Mouse (Mus musculus): ENCODE measurements at regions not wholly inside any gene's neighbourhood (a gene's known extent, or its start where the extent isn't known, plus 50 kb on each side); places are given as distances from the start of the nearest gene placed in this dataset.

DNA sequence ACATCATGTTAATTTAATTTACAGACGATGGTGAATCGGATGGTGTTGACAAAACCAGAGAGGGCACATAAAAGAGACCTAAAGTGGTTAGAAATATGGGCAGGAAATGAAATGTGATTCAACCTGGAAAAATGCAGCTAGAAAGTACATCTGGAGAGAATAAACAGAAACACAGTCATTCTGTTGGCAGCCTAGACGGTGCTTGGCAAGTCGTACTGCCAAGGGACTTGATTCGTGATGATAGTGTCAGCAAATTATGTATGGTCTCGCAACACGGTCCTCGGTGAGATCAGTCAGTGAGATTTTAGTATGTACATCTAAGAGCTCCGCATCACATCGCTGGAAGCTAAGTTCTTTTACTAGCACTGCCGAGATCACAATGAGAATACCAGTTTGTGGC is 338.3 kb upstream of the Pmfbp1 start:
- DNase-seq, result peak in 1 of 2 experiments; percentile 4

DNA sequence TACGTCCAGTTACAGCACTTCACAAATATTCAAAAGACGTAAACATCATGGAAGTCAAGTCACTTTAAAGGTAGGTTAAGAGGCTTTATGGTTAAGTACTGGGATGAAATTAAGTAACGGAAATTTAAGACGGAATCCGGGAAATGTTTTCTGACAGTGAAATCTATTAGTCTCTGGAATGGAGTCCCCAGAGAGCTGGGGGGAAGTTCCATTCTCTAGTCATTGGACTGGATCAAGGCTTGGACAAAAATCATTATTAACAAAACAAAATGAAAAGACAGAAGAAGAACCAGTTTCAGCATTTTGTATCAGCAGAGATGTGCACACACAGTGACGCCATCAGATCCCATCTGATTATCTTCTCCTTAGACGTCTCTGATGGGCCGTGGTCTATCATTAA is 337.8 kb upstream of the Pmfbp1 start:
- peak; percentile 3 to 7 for DNase-seq

DNA sequence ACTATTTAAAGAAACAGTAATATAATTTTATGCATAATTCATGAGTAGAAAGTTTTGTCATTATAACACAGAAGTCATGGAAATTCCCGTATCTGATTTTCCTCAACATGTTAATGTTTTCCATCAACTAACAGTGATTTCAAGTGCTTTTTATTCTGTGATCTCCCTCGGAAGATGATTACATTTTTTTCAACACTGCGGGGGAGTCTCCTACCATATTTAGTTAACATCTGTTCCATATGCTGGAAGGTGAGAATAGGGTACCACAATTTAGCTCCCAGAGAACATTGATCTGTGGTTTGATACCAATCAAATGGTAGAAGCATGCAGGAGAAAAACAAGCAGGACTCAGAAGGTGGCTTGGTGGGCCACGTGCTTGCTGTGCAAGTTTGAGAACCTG is 321.1 kb upstream of the Pmfbp1 start:
- DNase-seq, result no peak

DNA sequence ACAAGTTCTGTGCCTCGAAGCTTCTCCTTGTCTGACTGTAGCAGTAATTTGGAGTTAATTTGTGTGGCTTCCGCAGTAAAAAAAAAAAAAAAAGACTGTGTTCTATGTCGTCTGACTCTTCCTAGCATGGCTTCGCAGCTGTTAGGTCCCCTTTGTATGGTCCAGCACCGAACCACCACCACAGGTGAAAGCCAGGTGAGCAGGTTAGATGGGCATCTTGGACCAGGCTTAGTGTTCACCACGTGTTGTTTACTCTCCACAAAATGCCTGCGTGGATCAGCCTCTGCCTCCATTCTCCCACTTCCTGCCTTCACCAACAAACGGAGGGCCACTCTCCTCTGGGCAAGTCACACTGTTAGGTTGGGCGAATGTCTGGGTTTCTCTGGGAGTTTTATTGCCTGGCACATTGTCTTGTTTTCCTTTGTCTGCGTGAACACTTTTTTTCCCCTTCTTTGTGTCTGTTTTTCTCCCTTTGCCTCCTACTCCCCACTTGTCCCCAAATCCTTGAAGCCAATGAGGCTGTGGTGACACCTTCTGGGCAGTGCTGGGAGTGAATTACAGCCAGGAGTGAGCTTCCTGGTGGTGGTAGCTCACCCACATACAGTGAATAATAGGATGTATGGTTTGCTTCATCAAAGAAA is 308.1 kb upstream of the Pmfbp1 start:
- peak; percentile 29 to 78 for DNase-seq

DNA sequence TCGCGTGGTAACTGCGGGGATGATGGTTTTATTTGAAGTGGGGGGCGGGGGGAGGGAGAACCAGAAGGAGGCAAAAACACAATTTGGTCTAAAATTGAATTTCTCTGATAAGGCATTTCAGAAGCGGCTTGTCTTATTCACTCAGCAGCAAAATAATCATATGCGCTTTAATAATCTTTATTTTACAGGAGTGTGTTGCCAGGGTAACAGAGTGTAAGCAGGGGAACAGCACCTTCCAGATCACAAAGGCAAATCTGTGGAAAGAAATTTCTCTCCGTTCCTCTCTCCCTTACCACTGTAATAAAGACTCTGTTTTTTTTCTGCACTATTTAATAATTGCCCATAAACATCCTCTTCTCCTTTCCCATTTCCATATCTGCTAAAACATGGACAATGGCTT is 306.2 kb upstream of the Pmfbp1 start:
- DNase-seq, result no peak

DNA sequence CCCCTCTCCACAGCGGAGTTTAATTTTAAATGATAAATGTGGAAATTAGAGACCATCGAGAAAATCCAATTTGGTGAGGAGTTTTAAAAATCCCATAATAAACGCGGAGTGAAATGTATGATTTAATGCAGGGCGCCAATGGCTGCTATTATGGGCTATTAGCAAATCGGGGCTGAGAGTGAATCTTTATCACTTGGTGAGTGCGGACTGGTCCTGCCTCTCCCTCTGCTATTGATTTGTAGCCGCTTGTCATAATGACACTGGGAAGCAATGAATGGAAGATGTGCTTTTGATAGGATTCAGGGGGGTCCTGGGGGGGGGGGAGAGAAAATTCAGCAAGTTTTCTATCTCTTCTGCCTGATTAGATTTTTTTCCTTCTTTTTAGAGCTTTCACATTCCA is 279.6 kb upstream of the Pmfbp1 start:
- DNase-seq, result no peak

DNA sequence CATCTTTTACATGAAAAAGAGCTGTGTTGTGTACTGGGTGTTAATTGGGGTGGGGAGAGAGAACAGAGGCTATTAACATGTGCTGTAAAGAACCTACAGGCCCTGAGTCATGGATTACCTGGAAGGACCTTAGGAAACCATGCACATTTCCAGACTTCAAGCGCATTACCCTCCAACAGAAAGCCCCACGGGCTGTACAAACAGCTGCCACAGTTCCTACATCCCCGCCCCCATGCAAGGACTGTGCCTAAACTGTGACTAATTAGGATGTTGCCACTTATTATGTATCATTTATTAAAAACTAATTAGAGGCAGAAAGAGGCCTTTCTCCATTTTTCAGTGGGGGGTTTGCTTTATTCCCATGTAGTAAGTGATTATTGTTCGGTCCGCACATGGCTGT is 277.5 kb upstream of the Pmfbp1 start:
- DNase-seq, result no peak

DNA sequence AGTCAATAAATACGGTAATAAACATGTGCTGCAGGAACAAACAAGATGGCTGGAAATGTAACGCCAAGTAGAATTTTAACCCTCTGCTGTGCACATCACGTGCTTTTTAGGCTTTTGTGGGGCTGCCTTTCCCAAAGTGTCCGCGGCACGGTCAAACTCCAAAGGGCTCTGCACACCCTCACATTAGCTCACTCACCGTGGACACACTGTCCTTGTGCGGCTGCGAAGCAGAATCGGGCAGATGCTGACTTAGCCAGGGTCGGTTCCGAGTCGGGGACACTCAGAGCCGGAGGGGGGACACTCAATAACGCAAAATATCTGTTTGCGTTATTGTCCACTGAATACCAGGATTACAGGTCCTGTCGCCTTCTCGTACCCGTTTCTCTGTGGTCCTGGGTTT is 276.5 kb upstream of the Pmfbp1 start:
- DNase-seq, result peak; percentile 4 to 49

DNA sequence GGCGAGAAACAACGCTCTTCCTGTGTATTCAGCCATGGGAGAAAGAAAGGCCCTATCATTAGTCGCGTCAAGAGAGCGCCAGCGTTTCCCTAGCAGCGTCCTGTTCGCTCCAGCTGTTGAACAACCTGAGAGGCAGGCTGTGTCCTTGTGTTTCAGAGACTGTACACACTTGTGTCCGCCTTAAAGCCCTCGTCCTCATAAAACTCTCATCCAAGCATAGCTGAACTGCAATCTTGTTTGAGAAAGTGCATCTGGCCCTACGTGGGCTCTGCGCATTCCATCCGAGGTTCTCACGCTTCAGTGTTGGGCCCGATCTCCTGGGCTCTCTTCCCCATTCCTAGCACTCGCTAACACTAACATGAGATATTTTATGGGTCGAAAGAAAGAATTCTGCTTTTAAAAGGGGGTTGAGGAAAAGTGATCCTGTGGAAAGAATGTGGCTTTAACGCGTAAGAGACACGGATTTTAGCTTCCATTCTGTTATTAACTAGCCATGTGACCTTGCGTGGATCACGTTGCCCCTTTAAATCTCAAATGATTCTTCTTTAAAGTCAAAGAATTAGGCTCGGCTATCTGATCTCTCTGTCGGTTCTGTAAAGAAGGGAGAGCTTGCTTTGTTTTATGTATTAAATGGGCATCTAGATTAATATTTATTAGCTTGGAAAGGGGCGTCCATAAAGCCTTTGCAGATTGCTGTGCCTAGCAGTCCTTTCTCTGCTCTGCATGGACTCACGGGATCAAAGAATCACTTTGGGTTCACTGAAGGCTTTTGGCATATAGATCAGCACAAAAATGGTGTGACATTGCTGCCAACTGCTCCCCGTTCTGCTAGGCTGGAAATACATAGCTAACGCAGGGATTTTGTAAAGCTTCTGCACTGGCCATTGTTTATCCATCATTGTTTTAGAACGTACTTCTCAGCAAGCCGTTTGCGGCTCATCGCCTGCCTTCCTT is 261.3 kb upstream of the Pmfbp1 start:
- peak in 1 of 2 experiments; percentile 1 for DNase-seq

DNA sequence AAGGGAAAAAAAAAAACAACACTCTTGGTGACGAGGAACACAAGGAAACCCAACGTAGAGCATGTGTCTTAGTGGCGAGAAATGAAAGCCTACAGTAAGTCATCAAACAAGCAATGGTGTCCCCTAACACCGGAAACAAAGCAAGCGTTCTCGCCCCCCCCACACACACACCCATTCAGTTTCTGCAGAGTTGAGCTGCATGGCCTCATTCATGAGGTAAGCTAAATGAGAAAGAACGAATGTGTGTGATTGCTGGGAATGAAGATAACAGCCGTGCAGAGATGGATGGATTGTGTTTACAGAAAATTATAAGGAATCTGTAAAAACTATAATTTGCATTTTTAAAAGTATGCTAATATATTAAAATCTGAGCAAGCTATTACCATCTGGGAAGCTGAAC is 248.3 kb upstream of the Pmfbp1 start:
- no peak for DNase-seq

DNA sequence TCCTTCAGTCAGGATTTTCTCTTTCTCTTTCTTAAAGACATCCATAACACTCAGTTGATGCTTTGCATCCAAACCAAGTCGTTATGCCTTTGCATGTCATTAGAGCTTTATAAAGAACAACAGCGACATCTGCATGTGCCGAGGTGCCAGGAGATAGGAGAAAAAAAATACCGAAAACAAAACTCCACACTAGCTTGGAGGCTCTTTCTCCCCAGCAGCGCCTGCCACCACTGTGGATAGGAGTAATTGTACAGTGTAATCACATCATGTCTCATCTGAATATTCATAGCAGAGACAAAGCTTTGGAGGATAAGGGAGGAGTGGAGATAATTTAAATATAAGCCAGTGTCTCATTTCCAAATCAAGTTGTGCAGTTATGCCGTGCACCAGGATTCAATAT is 246.0 kb upstream of the Pmfbp1 start:
- DNase-seq, result no peak

DNA sequence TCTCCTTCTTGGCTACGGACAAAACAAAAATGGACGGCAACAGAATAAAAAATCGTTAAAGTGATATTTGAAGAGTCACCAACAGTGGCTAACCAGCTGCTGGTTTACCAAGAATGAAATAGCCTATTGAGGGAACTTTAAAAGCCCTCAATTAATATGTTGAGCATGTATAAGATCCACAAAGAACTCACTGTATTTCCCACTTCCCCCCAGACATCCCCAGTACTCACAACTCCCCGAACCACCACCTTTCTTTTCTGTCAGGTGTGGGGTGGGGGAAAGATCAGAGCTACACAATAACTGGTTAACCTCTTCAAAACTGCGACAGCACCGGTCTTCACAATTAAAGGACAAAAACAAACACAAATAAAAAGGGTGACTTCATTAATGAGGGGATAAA is 245.5 kb upstream of the Pmfbp1 start:
- no peak for DNase-seq

DNA sequence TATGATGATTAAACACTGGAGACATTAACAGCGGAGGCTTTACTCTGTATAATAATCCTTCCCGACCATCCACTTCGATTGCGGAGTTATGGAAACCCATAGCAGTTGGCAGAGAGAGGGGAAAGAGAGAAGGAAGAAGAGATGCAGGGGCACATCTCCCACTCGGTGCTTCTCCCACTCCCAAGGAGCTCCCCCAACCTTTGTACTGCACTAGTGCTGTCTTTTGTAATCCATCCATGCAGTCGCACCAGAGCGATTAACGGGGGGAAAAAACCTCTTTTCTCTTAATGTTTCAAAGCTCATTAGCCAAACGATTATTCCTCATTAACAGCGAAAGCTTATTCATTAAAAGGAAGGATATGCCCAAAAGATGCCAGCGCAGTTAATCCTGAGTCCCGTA is 244.6 kb upstream of the Pmfbp1 start:
- no peak for DNase-seq

DNA sequence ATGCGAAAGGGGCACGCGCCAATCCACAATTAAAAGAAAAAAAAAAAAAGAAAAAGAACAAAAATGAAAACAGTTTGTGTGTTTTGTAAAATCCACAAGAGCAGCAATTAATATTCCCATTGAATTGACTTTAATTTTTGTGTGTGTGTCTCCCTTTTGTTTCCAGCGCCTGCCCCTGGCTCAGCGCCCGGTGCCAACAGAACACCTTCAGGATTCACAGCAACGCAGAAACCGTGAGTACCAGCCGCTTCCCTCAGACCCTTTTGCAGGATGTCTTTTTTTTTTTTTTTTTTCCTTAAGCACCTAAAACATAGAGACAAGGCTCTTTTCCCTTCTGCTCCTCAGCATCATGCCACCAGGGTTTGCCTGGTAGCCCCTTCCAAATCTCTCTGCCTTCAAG is 244.1 kb upstream of the Pmfbp1 start:
- no peak for DNase-seq

DNA sequence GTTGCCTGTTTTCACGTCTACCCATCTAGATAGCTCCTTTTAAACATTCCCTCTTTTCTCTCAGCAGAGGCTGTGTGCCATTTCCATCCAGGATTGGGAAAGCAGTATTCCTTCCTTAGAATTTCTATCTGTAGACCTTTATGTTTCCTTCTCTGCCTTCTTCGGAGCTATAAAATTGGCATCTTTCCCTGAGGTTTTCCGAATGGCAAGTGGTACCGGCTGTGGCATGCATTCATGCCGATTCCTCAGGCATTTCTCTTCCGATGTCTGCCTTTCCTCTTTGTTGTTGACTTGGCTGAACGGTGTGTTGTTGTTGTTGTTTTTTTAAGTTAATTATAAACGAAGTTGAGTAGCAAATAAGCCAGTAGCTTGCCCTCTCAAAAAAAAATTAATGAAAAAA is 243.3 kb upstream of the Pmfbp1 start:
- DNase-seq, result no peak

DNA sequence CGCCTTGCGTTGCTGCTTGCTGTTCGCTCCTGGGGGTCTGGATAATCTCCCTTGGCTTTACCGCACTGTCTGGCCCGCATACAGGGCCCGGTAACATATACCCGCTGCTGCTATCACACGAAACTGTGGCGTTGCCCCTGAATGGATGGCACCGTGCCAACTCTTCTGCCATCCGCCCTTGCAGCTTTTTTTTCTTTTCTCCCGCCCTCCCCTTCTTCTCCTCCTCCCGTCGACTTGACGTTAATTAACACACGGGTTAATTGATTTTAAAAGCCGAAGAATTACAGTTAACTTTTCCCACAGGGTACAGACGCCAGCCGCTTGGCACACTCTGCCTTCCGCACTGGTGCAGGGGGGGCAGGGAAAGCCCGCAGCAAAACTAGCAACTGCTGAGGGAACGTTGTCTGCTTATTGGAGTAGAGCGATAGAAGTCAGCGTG is 242.4 kb upstream of the Pmfbp1 start:
- peak in 1 of 2 experiments; percentile 8 for DNase-seq

DNA sequence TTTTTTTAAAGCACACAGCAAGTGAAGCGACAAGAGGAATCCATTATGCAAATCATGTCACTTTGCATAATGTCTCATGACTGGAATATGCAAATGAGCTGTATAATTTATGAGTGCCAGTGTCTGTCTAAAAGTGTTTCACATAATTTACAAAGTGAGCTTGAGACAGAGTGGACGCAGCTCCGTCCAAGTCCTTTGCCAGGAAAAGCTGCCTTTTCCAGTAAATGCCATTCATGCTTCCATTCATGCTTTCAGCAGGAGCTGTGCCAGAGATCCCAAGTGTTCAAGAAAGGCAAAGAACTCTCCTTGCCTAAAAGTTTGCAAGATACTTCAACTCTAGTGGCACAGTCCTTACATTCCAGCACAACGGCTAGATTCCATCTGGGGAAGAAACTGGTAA is 241.4 kb upstream of the Pmfbp1 start:
- DNase-seq, result no peak

DNA sequence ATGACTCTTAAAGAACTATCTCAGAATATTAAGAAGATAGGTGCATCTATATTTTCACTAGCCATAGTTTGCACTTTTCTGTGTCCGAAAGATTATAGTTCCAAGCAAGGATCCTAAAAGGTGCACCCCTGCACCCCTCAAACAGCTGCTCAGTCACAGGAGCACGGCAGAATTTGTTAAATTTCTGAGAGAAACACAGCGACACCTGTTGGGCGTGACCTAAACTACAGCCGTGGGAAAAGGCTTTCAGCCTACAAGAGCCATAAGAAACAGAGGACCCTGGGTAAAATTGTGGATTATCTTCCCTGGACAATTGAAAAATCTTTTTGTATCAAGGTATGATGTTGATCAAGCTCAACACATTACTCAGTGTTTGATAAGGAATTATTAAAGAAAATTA is 214.7 kb upstream of the Pmfbp1 start:
- DNase-seq, result peak in 1 of 2 experiments; percentile 53

DNA sequence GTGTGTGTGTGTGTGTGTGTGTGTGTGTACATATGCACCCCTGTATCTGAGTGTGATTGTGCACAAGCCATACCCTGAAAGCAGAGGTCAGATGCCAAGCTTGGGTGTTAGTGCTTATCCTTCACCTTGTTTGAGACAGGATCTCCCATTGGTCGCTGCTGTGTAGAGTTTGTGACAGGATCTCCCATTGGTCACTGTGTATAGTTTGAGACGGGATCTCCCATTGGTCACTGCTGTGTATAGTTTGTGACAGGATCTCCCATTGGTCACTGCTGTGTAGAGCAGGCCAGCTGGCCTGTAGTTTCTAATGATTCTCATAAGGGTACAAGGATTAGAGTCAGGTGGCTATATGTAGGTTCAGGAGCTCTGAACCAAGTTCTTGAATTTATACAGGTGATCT is 213.3 kb upstream of the Pmfbp1 start:
- no peak for DNase-seq

DNA sequence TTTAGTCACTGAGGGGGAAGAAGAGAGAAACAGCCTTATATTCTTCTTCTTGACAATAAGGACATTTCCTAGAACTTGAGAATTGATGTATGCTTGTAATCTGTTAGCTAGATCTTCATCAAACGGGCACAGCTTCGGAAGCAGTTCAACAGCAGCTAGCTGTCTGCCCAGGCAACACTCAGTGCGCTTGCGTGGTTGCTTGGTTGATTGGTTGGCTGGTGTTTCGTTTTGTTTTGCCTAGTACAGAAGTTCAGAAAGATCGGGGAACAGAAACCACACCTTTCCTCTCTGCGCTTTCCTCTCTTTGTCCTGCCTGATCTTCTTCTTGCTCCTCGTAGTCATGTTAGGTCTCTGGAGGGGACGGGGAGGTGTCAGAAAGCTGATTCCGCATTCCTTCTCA is 212.2 kb upstream of the Pmfbp1 start:
- DNase-seq, result no peak

DNA sequence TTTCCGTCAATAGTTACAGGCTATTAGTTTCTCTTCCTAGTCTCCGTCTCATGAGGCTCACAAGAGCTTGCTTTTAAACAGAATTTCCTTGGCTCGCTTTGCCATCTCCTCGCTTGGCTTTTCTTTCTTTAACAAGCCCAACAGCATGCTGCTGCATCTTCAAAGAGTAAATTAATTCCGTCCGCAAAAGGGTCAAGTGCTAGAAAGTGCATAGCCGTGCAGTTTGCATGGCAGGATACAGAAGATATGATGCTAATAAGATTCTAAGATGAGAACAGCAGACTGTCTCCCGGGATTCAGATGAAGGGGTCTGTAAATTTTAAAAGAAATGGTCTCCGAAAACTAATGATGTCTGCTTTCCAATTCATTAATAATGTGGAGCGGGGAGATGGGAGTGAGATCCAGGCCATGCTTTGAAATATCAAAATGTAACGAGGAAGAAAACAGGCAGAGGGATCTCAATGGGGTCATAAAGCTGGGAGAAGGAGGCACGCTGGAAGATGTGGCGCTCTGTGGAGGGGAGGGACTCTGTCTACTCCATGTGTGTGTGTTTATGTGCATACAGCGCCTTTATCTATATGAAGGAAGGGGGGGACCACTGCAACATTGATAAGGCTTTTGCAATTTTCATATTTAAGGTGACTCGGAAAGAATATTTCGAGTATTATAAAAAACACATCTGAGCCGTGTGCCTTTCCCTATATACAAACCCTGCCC is 183.0 kb upstream of the Pmfbp1 start:
- DNase-seq, result no peak

DNA sequence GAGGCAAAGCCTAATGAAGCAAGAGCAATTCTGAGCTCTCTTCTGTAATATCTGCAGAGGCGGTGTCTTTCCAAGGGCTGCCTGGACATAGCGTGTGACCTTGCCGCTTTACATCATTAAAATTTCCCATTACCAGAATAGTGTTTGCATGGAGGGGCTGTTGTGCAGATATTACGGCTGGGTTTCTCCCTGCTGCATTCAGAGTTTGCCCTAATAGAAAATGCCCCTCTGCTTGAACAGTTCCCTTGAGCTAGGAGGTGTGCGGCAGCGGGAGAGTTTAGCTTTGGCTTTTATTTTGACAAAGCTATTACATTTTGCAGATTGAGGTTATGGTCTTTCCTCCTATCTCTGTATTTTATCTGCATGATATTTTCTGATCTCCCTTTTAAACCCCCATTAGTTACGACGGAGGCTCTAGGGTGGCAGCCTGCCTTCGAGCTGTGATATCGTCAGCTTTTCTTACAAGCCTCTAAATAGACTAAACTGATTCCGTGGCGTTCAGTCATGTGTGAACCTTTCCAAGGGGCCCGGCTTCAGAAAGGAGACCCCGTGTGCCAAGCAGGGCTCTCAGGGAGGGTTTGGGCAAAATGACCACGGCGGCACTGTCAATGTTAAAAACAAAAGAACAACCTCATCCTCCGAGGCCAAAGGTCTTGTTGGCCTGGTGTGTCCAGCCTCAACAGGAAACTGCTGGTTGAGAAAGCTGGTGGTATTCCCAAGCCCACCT is 182.2 kb upstream of the Pmfbp1 start:
- no peak for DNase-seq

DNA sequence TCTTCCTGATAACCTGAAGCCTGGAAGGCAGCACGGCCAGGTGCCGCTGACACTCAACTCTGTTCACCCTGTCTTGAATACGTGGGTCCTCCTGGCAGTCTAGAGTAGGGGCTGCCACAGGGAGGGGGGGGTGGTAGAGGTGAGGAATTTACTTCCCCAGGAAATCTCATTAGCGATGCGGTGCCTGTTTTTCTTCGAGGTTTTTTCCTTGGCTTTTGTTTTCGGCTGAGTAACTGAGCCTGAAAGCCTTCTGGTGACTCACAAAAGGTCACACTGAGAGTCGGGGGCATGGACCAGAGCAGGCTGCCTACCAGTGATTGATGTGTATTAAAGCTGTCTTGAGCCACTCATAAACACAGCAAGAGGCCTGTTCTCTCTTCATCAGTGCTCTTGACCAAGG is 181.1 kb upstream of the Pmfbp1 start:
- no peak for DNase-seq
